ENCODE assay signal across 13 mouse cellular contexts in the genomic region with DNA sequence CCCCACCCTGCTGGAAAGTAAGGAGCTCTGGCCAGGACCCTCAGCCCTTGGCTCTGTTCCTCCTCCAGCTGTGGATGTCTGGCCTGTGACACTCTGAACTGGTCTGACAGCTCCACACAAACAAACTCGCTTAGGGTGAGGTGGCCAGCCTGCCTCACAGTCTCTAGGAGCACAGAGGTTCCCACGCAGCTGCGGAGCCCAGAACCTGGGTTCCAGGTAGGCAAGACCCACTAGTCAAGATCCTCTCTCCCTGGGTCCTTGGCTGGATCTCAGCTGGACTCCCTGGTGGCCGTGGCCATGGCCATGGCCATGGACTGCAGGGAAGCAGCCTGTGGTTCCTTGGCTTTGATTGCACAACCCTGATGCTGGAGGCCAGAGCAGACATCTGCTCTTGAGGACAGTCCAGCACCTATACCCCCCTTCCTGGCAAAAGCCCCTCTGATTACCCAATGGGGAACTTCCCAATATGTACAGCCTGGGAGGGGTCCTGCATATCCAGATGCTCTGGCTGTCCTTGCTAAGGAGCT. TPM values are rescaled to one million over a fixed set of nuclear protein-coding genes. Genes with fewer than 3 reads are reported as not detected.
DNase-seq lines count a peak whose midpoint lies in the region; ATAC-seq and TF ChIP-seq lines count a peak whose summit lies in the region.
"Had no signal": no experiment of that assay in that cellular context is flagged by ENCODE, and none has a peak within 500 bp of the region (broad histone marks: within the 10 kb centered on the region; RNA-seq: fewer than 3 reads in every experiment).

No protein-coding gene starts in this region.

- no peak overlapping the region for H3K4me3 ChIP-seq in heart, embryonic 11.5 days (ENCODE audit: low read depth, low read length)
- no peak overlapping the region for H3K4me3 ChIP-seq in embryonic facial prominence, embryonic 10.5 days
- H3K4me3 ChIP-seq in lung, postnatal 0 days (ENCODE audit: low read depth, low read length) = no peak overlapping the region
- H3K4me3 ChIP-seq in midbrain, postnatal 0 days (ENCODE audit: low read depth, low read length) = no peak overlapping the region
- H3K4me3 ChIP-seq in left cerebral cortex, adult 2 months = no peak overlapping the region
- H3K4me3 ChIP-seq: megakaryocyte, embryonic 14.5 days had no signal

- TF ChIP-seq EP300 in lung, postnatal 0 days (IDR thresholded peaks at IDR 0.05) = no peak

- H3K27ac ChIP-seq in heart, embryonic 11.5 days (ENCODE audit: low read depth, low read length) = no peak overlapping the region
- peak overlapping the region; percentile 57; the same call in 1 of the 2 replicates for H3K27ac ChIP-seq in embryonic facial prominence, embryonic 10.5 days (replicated peaks)
- H3K27ac ChIP-seq in lung, postnatal 0 days (ENCODE audit: low read length) = peak overlapping the region; percentile 82
- H3K27ac ChIP-seq in midbrain, postnatal 0 days (ENCODE audit: low read depth, low read length) = no peak overlapping the region
- H3K27ac ChIP-seq in left cerebral cortex, adult 2 months = no peak overlapping the region

- intact Hi-C loops in heart, postnatal 10 days (cut with DNase I) = loop anchor here (2.0 kb wide), 1 partner anchor 34 kb away; no protein-coding TSS in a partner anchor
- intact Hi-C loops in left cerebral cortex, adult 2 months (cut with DNase I) = no loop called here

- DNase-seq in heart, adult 11 months = peak; percentile 99
- DNase-seq in embryonic facial prominence, embryonic 10.5 days (ENCODE audit: low spot score) = no peak
- DNase-seq in heart, postnatal 10 days = peak; percentile 78 to 80
- peak; percentile 82 for DNase-seq in lung, postnatal 0 days (ENCODE audit: low spot score)
- no peak for DNase-seq in midbrain, postnatal 0 days (ENCODE audit: low spot score)
- DNase-seq in left cerebral cortex, adult 2 months (ENCODE audit: extremely low spot score in 1 of 2, low spot score in 2 of 2) = no peak
- DNase-seq: cerebellum, postnatal 36 days; retina, postnatal 1 day had no signal

- WGBS in heart, embryonic 11.5 days (ENCODE audit: insufficient replicate concordance) = 68% methylated on average over 4 of the region's 4 CpGs
- WGBS in embryonic facial prominence, embryonic 10.5 days = 85% methylated on average over 4 of the region's 4 CpGs
- 40% methylated on average over 4 of the region's 4 CpGs for WGBS in lung, postnatal 0 days
- WGBS in midbrain, postnatal 0 days = 76% methylated on average over 4 of the region's 4 CpGs

- no peak overlapping the region for H3K9ac ChIP-seq in heart, embryonic 11.5 days (ENCODE audit: low read depth, low read length)
- H3K9ac ChIP-seq in lung, postnatal 0 days (replicated peaks; ENCODE audit: low read depth) = no peak overlapping the region
- no peak overlapping the region for H3K9ac ChIP-seq in midbrain, postnatal 0 days (replicated peaks; ENCODE audit: low read length, poor library complexity, severe bottlenecking)

- H3K27me3 ChIP-seq in heart, embryonic 11.5 days (ENCODE audit: control insufficient read depth, insufficient read depth, low read length) = no peaks in the 10 kb centered on the region
- H3K27me3 ChIP-seq in embryonic facial prominence, embryonic 10.5 days (replicated peaks; ENCODE audit: low read depth, poor library complexity, severe bottlenecking) = no peaks in the 10 kb centered on the region
- no peaks in the 10 kb centered on the region for H3K27me3 ChIP-seq in lung, postnatal 0 days (replicated peaks; ENCODE audit: insufficient read depth, low read length)
- no peaks in the 10 kb centered on the region for H3K27me3 ChIP-seq in midbrain, postnatal 0 days (ENCODE audit: insufficient read depth, low read length)

- peaks cover 16% of the 10 kb centered on the region for H3K4me1 ChIP-seq in heart, embryonic 11.5 days (ENCODE audit: control insufficient read depth, insufficient read depth, low read length)
- peaks cover 64% of the 10 kb centered on the region for H3K4me1 ChIP-seq in embryonic facial prominence, embryonic 10.5 days
- H3K4me1 ChIP-seq in lung, postnatal 0 days (ENCODE audit: insufficient read depth, low read depth, low read length) = peaks cover 6% of the 10 kb centered on the region; the same call in 1 of the 2 replicates
- H3K4me1 ChIP-seq in midbrain, postnatal 0 days (ENCODE audit: insufficient read depth, low read length) = peaks cover 8% of the 10 kb centered on the region

- no peak for ATAC-seq in heart, embryonic 11.5 days (replicated peaks; ENCODE audit: insufficient number of reproducible peaks, low FRiP score, low TSS enrichment)
- peak; percentile 75 for ATAC-seq in lung, postnatal 0 days
- ATAC-seq in midbrain, postnatal 0 days (ENCODE audit: low FRiP score) = no peak
- no peak for ATAC-seq in cerebellum, adult (ENCODE audit: insufficient number of reproducible peaks, low FRiP score, low TSS enrichment)
- ATAC-seq: activated CD4-positive, CD25-positive, alpha-beta regulatory T cell, adult 4 months; forebrain, embryonic 16.5 days had no signal

- H3K36me3 ChIP-seq in heart, embryonic 11.5 days (ENCODE audit: control insufficient read depth, insufficient read depth, low read length) = no peaks in the 10 kb centered on the region
- H3K36me3 ChIP-seq in embryonic facial prominence, embryonic 10.5 days (replicated peaks) = no peaks in the 10 kb centered on the region
- no peaks in the 10 kb centered on the region for H3K36me3 ChIP-seq in lung, postnatal 0 days (ENCODE audit: insufficient read depth, low read length)
- H3K36me3 ChIP-seq in midbrain, postnatal 0 days (ENCODE audit: insufficient read depth, low read length) = no peaks in the 10 kb centered on the region

- no peak for TF ChIP-seq CTCF in lung, postnatal 0 days (IDR thresholded peaks at IDR 0.05)
- no peak for TF ChIP-seq CTCF in midbrain, postnatal 0 days (IDR thresholded peaks at IDR 0.05)
- TF ChIP-seq CTCF in left cerebral cortex, adult 2 months (IDR thresholded peaks at IDR 0.05) = no peak

- no peaks in the 10 kb centered on the region for H3K9me3 ChIP-seq in heart, embryonic 11.5 days (replicated peaks; ENCODE audit: control insufficient read depth, low read length)
- H3K9me3 ChIP-seq in embryonic facial prominence, embryonic 10.5 days = no peaks in the 10 kb centered on the region
- no peaks in the 10 kb centered on the region for H3K9me3 ChIP-seq in lung, postnatal 0 days (ENCODE audit: low read length)
- H3K9me3 ChIP-seq in midbrain, postnatal 0 days (ENCODE audit: low read length) = no peaks in the 10 kb centered on the region
- H3K9me3 ChIP-seq: megakaryocyte, embryonic 14.5 days had no signal

- H3K4me2 ChIP-seq in heart, embryonic 11.5 days = no peak overlapping the region
- H3K4me2 ChIP-seq in lung, postnatal 0 days (replicated peaks; ENCODE audit: low read depth, low read length) = no peak overlapping the region
- H3K4me2 ChIP-seq in midbrain, postnatal 0 days (ENCODE audit: low read depth, low read length, poor library complexity, severe bottlenecking) = no peak overlapping the region

RNA-seq across cellular contexts. Expression of a gene that starts 5.8 kb away (rescaled TPM):
- polyA plus RNA-seq in heart, embryonic 11.5 days (2014; fragmentation: Nextera tagmentation; extraction: Ambion mirVana) = 1.7 and 2.4 TPM in 2 replicates
- 0.44 and 0.86 TPM in 2 replicates for polyA plus RNA-seq in embryonic facial prominence, embryonic 10.5 days (2016; fragmentation: Nextera tagmentation; extraction: Ambion mirVana)
- total RNA-seq in heart, postnatal 10 days (2021) = 1 to 10 TPM; 1.9 to 3.1 TPM
- polyA plus RNA-seq in lung, postnatal 0 days (2015; fragmentation: Nextera tagmentation; extraction: Ambion mirVana) = 1.9 and 2.3 TPM in 2 replicates
- 0.55 and 2.2 TPM in 2 replicates for total RNA-seq in midbrain, postnatal 0 days (2014; rRNA removed)
- 0.64 and 0.70 TPM in 2 replicates for polyA plus RNA-seq in midbrain, postnatal 0 days (2015; fragmentation: Nextera tagmentation; extraction: Ambion mirVana)
- total RNA-seq in left cerebral cortex, adult 2 months (2021) = 1 to 10 TPM; 2.8 to 5.7 TPM

Comparison
In these comparisons a context has a peak if more than half of its experiments do, and no peak if none do; other contexts are left out.
1. DNase-seq: peak in heart, adult 11 months (single experiment), heart, postnatal 10 days (2 of 2) and lung, postnatal 0 days (single experiment); none in embryonic facial prominence, embryonic 10.5 days (single experiment), midbrain, postnatal 0 days (single experiment) and left cerebral cortex, adult 2 months (0 of 2).
2. H3K27ac ChIP-seq: peak in embryonic facial prominence, embryonic 10.5 days (single experiment) and lung, postnatal 0 days (single experiment); none in heart, embryonic 11.5 days (single experiment), midbrain, postnatal 0 days (single experiment) and left cerebral cortex, adult 2 months (single experiment).